Mouse (Mus musculus) lung, adult 10 weeks (tissue): Measurements from ENCODE around the gene Vmn1r170. TPM values are rescaled to one million over a fixed set of nuclear protein-coding genes. Genes with fewer than 3 reads are reported as not detected.

Source experiments
- polyA plus RNA-seq: library from polyadenylated mRNA; stranded (reverse); fragments of 350-450 nt; fragmentation: Illumina TruSeq; extraction: RNeasy Lipid Tissue Mini Kit (QIAGEN cat#74804); gene quantifications from one replicate; pipeline ENCODE4 v1.2.3, GENCODE M21; 2014; ENCODE audit warnings: low read depth, low replicate concordance; ENCODE audit not compliant: insufficient read depth

The Vmn1r170 gene
- not detected for polyA plus RNA-seq

GRCm38 (mm10) chr7:23605875-23606274 is at the start of gene Vmn1r170:
TSS of gene Vmn1r170 (plus strand) at chr7:23606175.

DNA sequence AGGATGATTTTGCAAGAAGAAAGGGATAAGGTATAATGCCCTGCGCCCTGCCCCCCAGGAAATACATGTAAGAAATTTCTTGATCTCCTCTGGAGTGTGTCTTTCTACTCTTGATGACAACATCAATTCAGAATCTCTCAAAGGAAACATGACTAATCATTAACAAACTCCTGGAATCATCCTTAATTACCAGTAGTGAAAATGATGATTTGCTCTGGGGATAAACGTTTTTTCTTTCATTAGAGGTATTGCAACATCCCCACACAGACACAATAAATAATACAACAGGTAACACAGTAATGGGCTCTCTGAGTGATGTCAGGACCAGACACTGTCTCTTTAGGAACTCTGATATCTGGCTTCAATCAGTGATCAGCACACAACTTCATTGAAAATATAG is 30.7 kb upstream of the Vmn1r170 start, which contains the start of gene Vmn1r169:
Gene Vmn1r169, plus strand, starts transcription at position 301 of the 400 bp plus-strand sequence.

DNA sequence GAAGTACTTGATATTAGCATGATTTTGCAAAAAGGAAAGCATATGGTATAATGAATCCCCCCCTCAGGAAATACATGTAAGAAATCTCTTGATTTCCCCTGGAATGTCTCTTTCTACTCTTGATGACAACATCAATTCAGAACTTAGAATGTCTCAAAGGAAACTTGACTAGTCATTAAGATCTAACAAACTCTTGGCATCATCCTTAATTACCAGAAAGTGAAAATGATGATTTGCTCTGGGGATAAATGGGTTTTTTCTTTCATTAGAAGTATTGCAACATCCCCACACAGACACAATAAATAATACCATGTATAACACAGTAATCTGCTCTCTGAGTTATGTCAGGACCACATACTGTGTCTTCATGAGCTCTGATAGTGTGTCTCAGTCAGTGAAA is 24.4 kb downstream of the Vmn1r170 start, which contains the start of gene Vmn1r171:
Gene Vmn1r171, plus strand, starts transcription at position 301 of the 400 bp plus-strand sequence.

Other genes starting within 250 kb of the Vmn1r170 start
- not detected for gene Nlrp5, start 220.3 kb upstream of the Vmn1r170 start, polyA plus RNA-seq
- gene Vmn1r167, start 99.0 kb upstream of the Vmn1r170 start, polyA plus RNA-seq: not detected
- not detected for gene Vmn1r168, start 66.4 kb upstream of the Vmn1r170 start, polyA plus RNA-seq
- gene Vmn1r169, start 30.6 kb upstream of the Vmn1r170 start, polyA plus RNA-seq: not detected
- gene Vmn1r171, start 24.5 kb downstream of the Vmn1r170 start, polyA plus RNA-seq: not detected
- gene Vmn1r172, start 52.1 kb downstream of the Vmn1r170 start, polyA plus RNA-seq: not detected
- not detected for gene Vmn1r173, start 94.5 kb downstream of the Vmn1r170 start, polyA plus RNA-seq
- gene Vmn1r174, start 146.1 kb downstream of the Vmn1r170 start, polyA plus RNA-seq: not detected
- gene Vmn1r175, start 204.5 kb downstream of the Vmn1r170 start, polyA plus RNA-seq: not detected
- gene Vmn1r176, start 231.2 kb downstream of the Vmn1r170 start, polyA plus RNA-seq: not detected